Mouse (Mus musculus) liver, adult 2 months (tissue): ENCODE results near the gene Amdhd1. TPM values are rescaled to one million over a fixed set of nuclear protein-coding genes. Genes with fewer than 3 reads are reported as not detected.

Experiments used
- DNase-seq: peaks from one replicate; pipeline ENCODE4 v3.0.0-alpha.2; 2011; ENCODE audit warnings: low read depth, low spot score; ENCODE audit errors: extremely low read depth
- H3K27ac ChIP-seq: fragments of 200-500 bp; replicated peaks from 2 replicates; pipeline ENCODE4 v1.5.1; 2012; ENCODE audit warnings: low read depth, mild to moderate bottlenecking, control low read depth, inconsistent platforms, low read length; ENCODE audit not compliant: insufficient read depth
- H3K27me3 ChIP-seq: fragments of 200-500 bp; 2 replicates; pipeline ENCODE4 v1.6.1; 2012; ENCODE audit warnings: mild to moderate bottlenecking, moderate library complexity, low read length, inconsistent platforms; ENCODE audit not compliant: control insufficient read depth, insufficient read depth
- H3K36me3 ChIP-seq: fragments of 200-500 bp; 2 replicates; pipeline ENCODE4 v1.6.1; 2012; ENCODE audit warnings: low read length, inconsistent platforms; ENCODE audit not compliant: control insufficient read depth, insufficient read depth
- H3K4me1 ChIP-seq: fragments of 200-500 bp; 2 replicates; pipeline ENCODE4 v1.6.1; 2011; ENCODE audit warnings: low read length; ENCODE audit not compliant: control insufficient read depth, insufficient read depth
- H3K4me3 ChIP-seq: fragments of 200-500 bp; 2 replicates; pipeline ENCODE4 v1.5.1; 2011; ENCODE audit warnings: low read depth, mild to moderate bottlenecking, control low read depth, low read length, moderate library complexity; ENCODE audit not compliant: insufficient read depth
- H3K79me2 ChIP-seq: fragments of 200-500 bp; 2 replicates; pipeline ENCODE4 v1.6.1; 2012; ENCODE audit warnings: inconsistent platforms, mild to moderate bottlenecking, low read length, moderate library complexity; ENCODE audit not compliant: control insufficient read depth, insufficient read depth
- H3K9ac ChIP-seq: fragments of 200-500 bp; 2 replicates; pipeline ENCODE4 v1.6.1; 2012; ENCODE audit warnings: low read depth, mild to moderate bottlenecking, control low read depth, inconsistent platforms, low read length
- CTCF ChIP-seq: fragments of 200-500 bp; IDR thresholded peaks from 2 replicates; pipeline ENCODE4 v1.5.1; 2011; ENCODE audit warnings: low read depth, low read length, control low read depth
- POLR2A ChIP-seq: fragments of 200-500 bp; IDR thresholded peaks from 2 replicates; pipeline ENCODE4 v1.6.1; 2011; ENCODE audit warnings: low read length, control low read depth; ENCODE audit not compliant: insufficient read depth; ENCODE audit errors: extremely low read depth
- WGBS: fragments of 180-500 bp; shearing (Covaris S2); methylation state at CpG from one replicate; pipeline ENCODE4 v1.1.7; 2018; 5-methylcytosine and 5-hydroxymethylcytosine counted together
- polyA plus RNA-seq: library from polyadenylated mRNA; depleted of rRNA; stranded (reverse); fragments of >200 nt; gene quantifications from 2 replicates; pipeline ENCODE4 v1.2.3, GENCODE M21; 2012
- total RNA-seq: library from RNA; depleted of rRNA; stranded (reverse); fragments of >200 nt; gene quantifications from 2 replicates; pipeline ENCODE4 v1.2.3, GENCODE M21; 2014

The Amdhd1 gene
- total and polyA plus RNA-seq, 2 experiments: 185 to 233 TPM

DNA sequence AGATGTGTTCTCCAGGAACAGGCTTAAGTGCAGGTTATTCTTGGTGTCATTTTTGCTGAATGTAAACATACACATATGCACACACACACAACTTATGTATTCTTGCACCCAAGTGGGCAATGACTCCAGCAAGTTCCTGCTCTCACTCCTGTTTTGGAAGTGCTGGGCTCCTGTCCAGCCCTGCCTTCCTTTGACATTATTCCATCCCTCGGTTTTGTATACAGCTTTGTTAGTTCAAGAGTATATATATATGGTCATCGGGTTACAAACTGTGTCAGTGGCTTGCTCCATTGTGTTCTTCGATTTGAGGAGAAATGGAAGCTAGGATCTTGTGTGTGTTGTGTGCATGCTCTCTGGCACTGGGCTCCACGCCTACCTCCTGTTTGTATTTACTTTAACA is 21.6 kb downstream of the Amdhd1 start:
- WGBS: 25% methylated on average over 4 of the region's 4 CpGs
- Histone ChIP-seq H3K4me1 (peaks cover 25% of the 10 kb centered on the region), H3K4me3 (no peak overlapping the region), H3K79me2 (no peaks in the 10 kb centered on the region), H3K36me3 (peaks cover 2% of the 10 kb centered on the region), H3K9ac (no peak overlapping the region), H3K27me3 (no peaks in the 10 kb centered on the region), H3K27ac (peak overlapping the region; percentile 74)
- TF ChIP-seq POLR2A (no peak), CTCF (no peak)
- DNase-seq: no peak

DNA sequence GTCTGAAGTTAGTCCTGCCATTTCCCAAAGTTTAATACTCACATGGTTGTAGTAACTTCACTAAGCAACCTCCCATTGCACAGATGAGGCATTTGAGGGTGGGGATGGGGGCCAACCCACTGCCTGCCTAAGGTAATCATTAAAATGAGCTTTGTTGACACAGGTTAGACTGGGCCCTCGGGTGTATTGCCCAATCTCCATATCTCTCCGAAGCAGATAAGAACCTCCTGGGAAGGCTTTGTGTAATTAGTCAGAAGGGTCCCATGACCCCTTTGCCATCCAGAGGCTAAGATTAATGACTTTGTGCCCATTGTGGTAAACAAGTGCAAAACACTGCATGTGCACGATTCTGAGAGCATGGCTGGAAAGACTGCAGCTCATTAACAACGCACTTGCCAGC is 22.1 kb downstream of the Amdhd1 start:
- Histone ChIP-seq H3K9ac (no peak overlapping the region), H3K27me3 (no peaks in the 10 kb centered on the region), H3K4me3 (no peak overlapping the region), H3K36me3 (peaks cover 2% of the 10 kb centered on the region), H3K27ac (peak overlapping the region; percentile 74), H3K79me2 (no peaks in the 10 kb centered on the region), H3K4me1 (peaks cover 25% of the 10 kb centered on the region)
- peak; percentile 97 for DNase-seq
- no peak for TF ChIP-seq POLR2A
- no peak for TF ChIP-seq CTCF
- 10% methylated on average over 4 of the region's 4 CpGs for WGBS

DNA sequence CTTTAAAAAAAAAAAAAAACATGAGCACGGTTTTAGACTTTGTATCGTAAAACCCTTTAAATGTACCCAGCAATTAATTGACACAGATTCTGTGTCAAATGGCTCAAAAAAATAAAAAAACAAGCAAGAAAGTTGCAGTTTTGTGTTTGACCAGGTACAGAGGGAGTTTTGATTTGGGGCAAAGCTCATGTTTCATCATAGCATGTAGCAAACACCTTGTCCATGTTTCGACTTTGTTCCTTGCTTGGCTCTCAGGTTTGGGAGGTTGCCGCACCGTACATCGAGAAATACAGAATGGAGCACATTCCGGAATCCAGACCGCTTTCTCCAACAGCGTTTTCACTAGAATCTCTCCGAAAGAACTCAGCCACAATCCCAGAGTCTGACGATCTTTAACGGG is 23.9 kb downstream of the Amdhd1 start:
- peak; percentile 99 for DNase-seq
- peak overlapping the region; percentile 40 for H3K9ac ChIP-seq
- H3K36me3 ChIP-seq: peaks cover 8% of the 10 kb centered on the region
- TF ChIP-seq POLR2A (no peak), CTCF (no peak)
- peak overlapping the region; percentile 94 for H3K27ac ChIP-seq
- 19% methylated on average over 12 of the region's 12 CpGs for WGBS
- no peaks in the 10 kb centered on the region for H3K79me2 ChIP-seq
- peaks cover 25% of the 10 kb centered on the region for H3K4me1 ChIP-seq
- no peaks in the 10 kb centered on the region for H3K27me3 ChIP-seq
- H3K4me3 ChIP-seq: peak overlapping the region; percentile 5; the same call in 1 of the 2 replicates

DNA sequence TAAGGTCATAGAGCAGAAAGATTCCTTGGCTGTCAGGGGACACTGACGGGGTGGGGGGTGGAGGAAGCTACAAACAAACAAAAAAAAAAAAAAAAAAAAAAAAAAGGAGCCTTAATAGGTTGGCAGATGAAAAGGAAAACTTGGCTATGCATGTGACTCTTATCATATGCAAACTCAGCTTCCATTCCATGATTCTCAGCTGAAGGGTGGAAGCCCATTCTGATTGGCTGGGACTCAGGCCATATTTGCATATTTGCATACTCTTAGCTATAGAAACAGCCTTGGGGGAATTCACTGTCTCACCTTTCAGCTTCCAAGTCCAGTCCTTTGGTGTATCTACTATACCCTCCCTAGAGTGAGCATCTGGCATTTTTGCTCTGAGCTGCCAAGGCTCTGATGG is 24.4 kb downstream of the Amdhd1 start:
- Histone ChIP-seq H3K79me2 (no peaks in the 10 kb centered on the region), H3K9ac (no peak overlapping the region), H3K27ac (peak overlapping the region; percentile 74), H3K36me3 (peaks cover 11% of the 10 kb centered on the region), H3K4me1 (peaks cover 23% of the 10 kb centered on the region), H3K27me3 (no peaks in the 10 kb centered on the region), H3K4me3 (no peak overlapping the region)
- no peak for DNase-seq
- TF ChIP-seq CTCF: no peak
- TF ChIP-seq POLR2A: no peak
- 13% methylated on average over 1 of the region's 1 CpGs for WGBS

DNA sequence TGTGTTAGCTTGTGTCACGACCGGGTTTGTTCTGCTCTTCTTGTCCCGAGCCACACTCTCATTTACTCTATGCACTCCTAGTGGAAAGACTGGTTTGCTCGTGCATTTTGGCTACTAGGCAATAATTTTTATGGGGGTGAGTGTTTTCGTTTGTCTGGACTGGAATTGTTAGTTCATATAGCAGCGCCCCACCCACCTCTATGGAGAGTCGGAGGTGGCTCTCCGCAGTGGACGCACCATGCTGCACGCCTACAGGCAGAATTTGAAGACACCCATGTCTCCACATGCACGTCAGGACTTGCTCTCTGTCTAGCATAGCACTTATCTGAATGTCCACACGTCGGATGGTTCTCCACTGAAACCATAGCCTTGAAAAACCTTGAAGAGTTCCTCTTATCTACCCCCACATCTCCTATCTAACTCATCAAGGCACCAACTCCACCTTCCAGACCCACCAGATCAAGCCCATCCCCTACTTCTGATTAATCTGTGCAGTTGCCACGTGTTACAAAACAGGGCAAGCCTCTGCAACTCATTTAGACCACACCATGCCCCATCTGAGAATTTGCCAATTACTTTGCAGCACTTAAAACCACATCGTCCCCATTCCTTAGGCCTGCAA is 30.2 kb downstream of the Amdhd1 start:
- Histone ChIP-seq H3K36me3 (peaks cover 21% of the 10 kb centered on the region), H3K27me3 (no peaks in the 10 kb centered on the region), H3K79me2 (no peaks in the 10 kb centered on the region), H3K27ac (no peak overlapping the region), H3K9ac (no peak overlapping the region), H3K4me1 (no peaks in the 10 kb centered on the region; the same call in 1 of the 2 replicates), H3K4me3 (no peak overlapping the region)
- 88% methylated on average over 15 of the region's 15 CpGs for WGBS
- DNase-seq: no peak
- TF ChIP-seq POLR2A (no peak), CTCF (no peak)

DNA sequence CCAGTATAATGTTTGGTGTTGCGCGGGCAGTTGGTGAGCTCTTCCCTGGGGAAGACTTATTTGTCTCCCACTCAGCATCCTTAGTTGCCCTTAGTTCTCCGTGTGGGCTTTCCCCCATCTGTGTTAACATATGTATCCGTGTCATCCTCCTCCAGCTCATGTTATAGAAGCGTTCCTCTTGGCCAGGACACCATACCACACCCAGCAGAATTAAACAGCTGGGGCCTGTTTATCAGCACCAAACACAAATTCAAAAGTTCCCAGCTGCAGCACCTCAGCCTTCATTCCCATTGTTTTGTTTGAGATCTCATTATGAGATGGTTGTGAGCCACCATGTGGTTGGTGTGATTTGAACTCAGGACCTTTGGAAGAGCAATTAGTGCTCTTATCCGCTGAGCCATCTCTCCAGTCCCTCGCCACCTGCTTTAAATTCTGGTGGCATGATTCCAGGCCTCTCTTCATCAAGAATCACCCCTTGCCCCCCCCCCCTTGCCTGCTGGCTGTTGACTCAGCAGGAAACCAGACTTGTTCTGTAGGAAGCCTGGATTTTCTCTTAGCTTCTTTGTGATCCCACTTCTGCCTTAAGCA is 31.4 kb downstream of the Amdhd1 start:
- no peaks in the 10 kb centered on the region for H3K79me2 ChIP-seq
- H3K9ac ChIP-seq: no peak overlapping the region
- no peak overlapping the region for H3K27ac ChIP-seq
- no peaks in the 10 kb centered on the region; the same call in 1 of the 2 replicates for H3K4me1 ChIP-seq
- no peak overlapping the region for H3K4me3 ChIP-seq
- no peaks in the 10 kb centered on the region for H3K27me3 ChIP-seq
- 86% methylated on average over 7 of the region's 7 CpGs for WGBS
- no peak for DNase-seq
- H3K36me3 ChIP-seq: peaks cover 23% of the 10 kb centered on the region
- no peak for TF ChIP-seq CTCF
- no peak for TF ChIP-seq POLR2A
